Mouse (Mus musculus) embryonic fibroblast, embryonic 13.5 days (primary cell): ENCODE measurements at regions not wholly inside any gene's neighbourhood (a gene's known extent, or its start where the extent isn't known, plus 50 kb on each side); places are given as distances from the start of the nearest gene placed in this dataset.

Experiments used
- CTCF ChIP-seq: IDR thresholded peaks from 2 replicates; pipeline ENCODE4 v1.5.1; 2011; ENCODE audit warnings: mild to moderate bottlenecking, control low read depth, low read length, moderate library complexity, borderline replicate concordance; ENCODE audit not compliant: insufficient read depth
- POLR2A ChIP-seq: IDR thresholded peaks from 2 replicates; pipeline ENCODE4 v1.6.1; 2011; ENCODE audit warnings: low read depth, mild to moderate bottlenecking, control low read depth, low read length, moderate library complexity

DNA sequence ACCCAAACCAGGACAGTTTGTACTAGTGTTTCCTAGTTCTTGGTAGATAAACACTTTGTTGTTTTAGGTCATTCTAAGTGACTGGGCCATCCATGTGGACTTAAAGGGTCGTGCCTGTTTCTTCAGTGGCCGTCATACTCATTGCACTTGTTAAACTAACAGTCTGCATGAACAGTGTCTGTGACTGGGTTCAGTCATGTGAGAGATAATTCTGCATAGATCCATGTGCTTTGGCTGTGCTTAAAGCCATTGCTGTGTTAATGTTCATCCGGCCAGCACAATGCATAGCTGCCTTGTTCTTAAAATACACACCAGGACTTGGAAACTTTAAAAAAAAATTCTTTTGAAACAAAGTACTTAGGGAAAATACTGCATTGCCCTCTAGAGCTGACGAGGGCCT, 92.4 kb upstream of the Slc25a26 start:
- TF ChIP-seq POLR2A = no peak
- no peak for TF ChIP-seq CTCF
